Mouse (Mus musculus) olfactory bulb, adult 2 months (tissue): ENCODE data around the gene Scp2.

Experiments
- CTCF ChIP-seq: fragments of 200-500 bp; IDR thresholded peaks from 2 replicates; pipeline ENCODE4 v1.5.1; 2012; ENCODE audit warnings: low read depth, mild to moderate bottlenecking, low read length, moderate library complexity; ENCODE audit not compliant: insufficient read depth
- POLR2A ChIP-seq: fragments of 200-500 bp; IDR thresholded peaks from 2 replicates; pipeline ENCODE4 v1.6.1; 2012; ENCODE audit warnings: mild to moderate bottlenecking, low read depth, low read length, moderate library complexity; ENCODE audit not compliant: insufficient read depth

- TF ChIP-seq CTCF (no peak), POLR2A (no peak)
Measured at GRCm38 (mm10) chr4:108018961-108019921, 125.6 kb downstream of the Scp2 start.
